Mouse (Mus musculus) layer of hippocampus, adult 11-12 months (tissue): Measurements from ENCODE around the gene Olfr983.

Experiments used
- DNase-seq: peaks from one replicate; pipeline ENCODE4 v3.0.0; 2022; ENCODE audit warnings: low spot score

The Olfr983 gene

GRCm38 (mm10) chr9:40093495-40093894 lies at the start of gene Olfr983:
TSS of gene Olfr983 (minus strand) at chr9:40093595.
- no peak for DNase-seq

GRCm38 (mm10) chr9:40141544-40141943 lies 48.1 kb upstream of the Olfr983 start:
- DNase-seq: no peak

- DNase-seq: no peak
Observed at GRCm38 (mm10) chr9:40139484-40139883, 46.1 kb upstream of the Olfr983 start.

GRCm38 (mm10) chr9:40136987-40137688 lies 43.7 kb upstream of the Olfr983 start:
- no peak for DNase-seq

GRCm38 (mm10) chr9:40130556-40130955 lies 37.2 kb upstream of the Olfr983 start:
- no peak for DNase-seq

GRCm38 (mm10) chr9:40130084-40130483 lies 36.7 kb upstream of the Olfr983 start, which contains the start of gene Olfr985:
TSS of gene Olfr985 (minus strand) at chr9:40130184.
- DNase-seq: no peak

GRCm38 (mm10) chr9:40117287-40117659 lies 23.9 kb upstream of the Olfr983 start:
- no peak for DNase-seq

- DNase-seq: no peak
Observed at GRCm38 (mm10) chr9:40116645-40117286, 23.4 kb upstream of the Olfr983 start.

GRCm38 (mm10) chr9:40114106-40114505 lies 20.7 kb upstream of the Olfr983 start, which contains the start of gene Olfr984:
TSS of gene Olfr984 (minus strand) at chr9:40114206.
- no peak for DNase-seq

GRCm38 (mm10) chr9:40094769-40095168 lies 1.4 kb upstream of the Olfr983 start:
- DNase-seq: no peak

- no peak for DNase-seq
Observed at GRCm38 (mm10) chr9:40073529-40073928, 19.9 kb downstream of the Olfr983 start, which contains the start of gene Olfr982. TSS of gene Olfr982 (plus strand) at chr9:40073829.

- no peak for DNase-seq
Observed at GRCm38 (mm10) chr9:40050138-40050537, 43.3 kb downstream of the Olfr983 start.
